Mouse (Mus musculus) heart, embryonic 12.5 days (tissue): ENCODE measurements at regions not wholly inside any gene's neighbourhood (a gene's known extent, or its start where the extent isn't known, plus 50 kb on each side); places are given as distances from the start of the nearest gene placed in this dataset.

ENCODE experiments used
- ATAC-seq: fragments of 200-750 bp; cut with Nextera tagmentation; 2 replicates; pipeline ENCODE4 v1.8.0; 2017; ENCODE audit warnings: moderate TSS enrichment, moderate library complexity; ENCODE audit not compliant: insufficient number of reproducible peaks, low FRiP score
- H3K27ac ChIP-seq: fragments of 300-500 bp; sonication (generic); 2 replicates; pipeline ENCODE4 v1.5.1; 2016; ENCODE audit warnings: mild to moderate bottlenecking, moderate library complexity; ENCODE audit not compliant: poor library complexity, severe bottlenecking
- H3K27me3 ChIP-seq: fragments of 300-500 bp; sonication (generic); replicated peaks from 2 replicates; pipeline ENCODE4 v1.6.1; 2016; ENCODE audit warnings: mild to moderate bottlenecking, moderate library complexity
- H3K36me3 ChIP-seq: fragments of 300-500 bp; sonication (generic); 2 replicates; pipeline ENCODE4 v1.6.1; 2016; ENCODE audit warnings: mild to moderate bottlenecking, moderate library complexity
- H3K4me1 ChIP-seq: fragments of 300-500 bp; sonication (generic); replicated peaks from 2 replicates; pipeline ENCODE4 v1.6.1; 2016; ENCODE audit warnings: mild to moderate bottlenecking
- H3K4me2 ChIP-seq: fragments of 300-500 bp; sonication (generic); 2 replicates; pipeline ENCODE4 v1.6.1; 2016; ENCODE audit warnings: mild to moderate bottlenecking, moderate library complexity
- H3K4me3 ChIP-seq: fragments of 300-500 bp; sonication (generic); 2 replicates; pipeline ENCODE4 v1.5.1; 2016; ENCODE audit warnings: mild to moderate bottlenecking
- H3K9ac ChIP-seq: fragments of 300-500 bp; sonication (generic); 2 replicates; pipeline ENCODE4 v1.6.1; 2016; ENCODE audit warnings: mild to moderate bottlenecking, moderate library complexity
- H3K9me3 ChIP-seq: fragments of 300-500 bp; sonication (generic); replicated peaks from 2 replicates; pipeline ENCODE4 v1.6.1; 2016; ENCODE audit warnings: mild to moderate bottlenecking, moderate library complexity
- WGBS: fragments of 180-500 bp; shearing (Covaris S2); methylation state at CpG from one replicate; pipeline ENCODE4 v1.1.7; 2016; 5-methylcytosine and 5-hydroxymethylcytosine counted together

GRCm38 (mm10) chr6:39259129-39259528, 52.5 kb upstream of the Kdm7a start:
- ATAC-seq = no peak
- H3K9me3 ChIP-seq = no peaks in the 10 kb centered on the region
- peaks cover 10% of the 10 kb centered on the region for H3K4me1 ChIP-seq

GRCm38 (mm10) chr6:39258656-39259055, 52.1 kb upstream of the Kdm7a start:
- Histone ChIP-seq H3K4me3 (no peak overlapping the region), H3K4me1 (peaks cover 7% of the 10 kb centered on the region), H3K36me3 (no peaks in the 10 kb centered on the region), H3K27ac (no peak overlapping the region), H3K9me3 (no peaks in the 10 kb centered on the region), H3K9ac (no peak overlapping the region), H3K4me2 (no peak overlapping the region), H3K27me3 (peaks cover 11% of the 10 kb centered on the region)
- WGBS = 80% methylated on average over 4 of the region's 4 CpGs
- no peak for ATAC-seq

More at GRCm38 (mm10) chr6:39259129-39259528, 52.5 kb upstream of the Kdm7a start:
- 84% methylated on average over 1 of the region's 1 CpGs for WGBS
- H3K27ac ChIP-seq = no peak overlapping the region
- H3K27me3 ChIP-seq = peaks cover 11% of the 10 kb centered on the region
- no peak overlapping the region for H3K4me3 ChIP-seq
- H3K9ac ChIP-seq = no peak overlapping the region
- H3K36me3 ChIP-seq = no peaks in the 10 kb centered on the region
- no peak overlapping the region for H3K4me2 ChIP-seq

GRCm38 (mm10) chr6:39257667-39258395, 51.2 kb upstream of the Kdm7a start:
- Histone ChIP-seq H3K27me3 (peaks cover 11% of the 10 kb centered on the region), H3K27ac (no peak overlapping the region), H3K36me3 (no peaks in the 10 kb centered on the region), H3K4me1 (peaks cover 7% of the 10 kb centered on the region), H3K4me2 (peak overlapping the region; percentile 84), H3K9me3 (no peaks in the 10 kb centered on the region), H3K4me3 (peak overlapping the region; percentile 49), H3K9ac (peak overlapping the region; percentile 54; the same call in 1 of the 2 replicates)
- WGBS = 51% methylated on average over 7 of the region's 7 CpGs
- no peak for ATAC-seq

- Histone ChIP-seq H3K4me3 (peak overlapping the region; percentile 49), H3K4me2 (peak overlapping the region; percentile 84), H3K4me1 (peaks cover 7% of the 10 kb centered on the region), H3K9me3 (0 out of 2 replicates have a peak, but pooled peaks cover under 1% of the 10 kb centered on the region), H3K36me3 (no peaks in the 10 kb centered on the region), H3K27ac (peak overlapping the region; percentile 14; the same call in 1 of the 2 replicates), H3K9ac (peak overlapping the region; percentile 54), H3K27me3 (peaks cover 11% of the 10 kb centered on the region)
- no peak; the same call in 1 of the 2 replicates for ATAC-seq
- WGBS = 2% methylated on average over 18 of the region's 18 CpGs
Observed at GRCm38 (mm10) chr6:39257111-39257571, 50.6 kb upstream of the Kdm7a start.

- Histone ChIP-seq H3K9me3 (0 out of 2 replicates have a peak, but pooled peaks cover 4% of the 10 kb centered on the region), H3K4me1 (peaks cover 7% of the 10 kb centered on the region), H3K4me2 (peak overlapping the region; percentile 84), H3K4me3 (peak overlapping the region; percentile 49), H3K27me3 (peaks cover 11% of the 10 kb centered on the region), H3K9ac (peak overlapping the region; percentile 54), H3K36me3 (no peaks in the 10 kb centered on the region), H3K27ac (peak overlapping the region; percentile 14; the same call in 1 of the 2 replicates)
- WGBS = 4% methylated on average over 48 of the region's 48 CpGs
- peak; percentile 80 for ATAC-seq
Observed at GRCm38 (mm10) chr6:39256304-39257103, 49.9 kb upstream of the Kdm7a start.
